Mouse (Mus musculus) ES-E14 (cell line): ENCODE results near the gene Bdkrb2. TPM values are rescaled to one million over a fixed set of nuclear protein-coding genes. Genes with fewer than 3 reads are reported as not detected.

Source experiments
- DNase-seq: peaks from one replicate; pipeline ENCODE4 v3.0.0-alpha.2; 2013; ENCODE audit warnings: low read depth, low spot score
- H3K27ac ChIP-seq: 2 replicates; pipeline ENCODE4 v1.5.1; 2012; ENCODE audit warnings: low read depth, mild to moderate bottlenecking, low read length, moderate library complexity, mixed read lengths; ENCODE audit not compliant: poor library complexity, insufficient read depth, severe bottlenecking
- H3K36me3 ChIP-seq: 2 replicates; pipeline ENCODE4 v1.6.1; 2012; ENCODE audit warnings: mild to moderate bottlenecking, low read length, moderate library complexity, mixed read lengths; ENCODE audit not compliant: control insufficient read depth, poor library complexity, insufficient read depth, severe bottlenecking
- H3K4me1 ChIP-seq, 2 experiments: fragments of 150-350 bp in 1 of 2; sonication (generic) in 1 of 2; 2 replicates each; pipeline ENCODE4 v1.6.1; 2012; ENCODE audit warnings: low read length in 2 of 2, mild to moderate bottlenecking in 1 of 2, mixed read lengths in 1 of 2; ENCODE audit not compliant: control insufficient read depth in 2 of 2, insufficient read depth in 2 of 2, poor library complexity in 1 of 2
- H3K4me3 ChIP-seq, 2 experiments: fragments of 150-350 bp in 1 of 2; sonication (generic) in 1 of 2; 2 replicates each; pipeline ENCODE4 v1.5.1; 2012; ENCODE audit warnings: low read length in 2 of 2, low read depth in 1 of 2, mild to moderate bottlenecking in 1 of 2, mixed read lengths in 1 of 2; ENCODE audit not compliant: insufficient read depth in 1 of 2, poor library complexity in 1 of 2, severe bottlenecking in 1 of 2
- H3K9ac ChIP-seq: 2 replicates; pipeline ENCODE4 v1.6.1; 2012; ENCODE audit warnings: low read depth, mild to moderate bottlenecking, low read length, mixed read lengths; ENCODE audit not compliant: poor library complexity, insufficient read depth, severe bottlenecking
- H3K9me3 ChIP-seq: fragments of 150-350 bp; sonication (generic); 2 replicates; pipeline ENCODE4 v1.6.1; 2012; ENCODE audit warnings: low read depth, mild to moderate bottlenecking, low read length; ENCODE audit not compliant: control insufficient read depth, insufficient read depth
- CHD2 ChIP-seq: IDR thresholded peaks from 2 replicates; pipeline ENCODE4 v1.6.1; 2014; ENCODE audit warnings: mild to moderate bottlenecking, low read depth, low read length, inconsistent platforms
- HCFC1 ChIP-seq: IDR thresholded peaks from 2 replicates; pipeline ENCODE4 v1.6.1; 2012; ENCODE audit warnings: low read length, inconsistent platforms, borderline replicate concordance; ENCODE audit not compliant: insufficient read depth
- MAFK ChIP-seq: IDR thresholded peaks from 2 replicates; pipeline ENCODE4 v1.6.1; 2014; ENCODE audit warnings: mild to moderate bottlenecking, low read depth, low read length, inconsistent platforms; ENCODE audit not compliant: insufficient read depth
- ZC3H11A ChIP-seq: IDR thresholded peaks from 2 replicates; pipeline ENCODE4 v1.6.1; 2012; ENCODE audit warnings: low read depth, mild to moderate bottlenecking, inconsistent platforms, low read length, borderline replicate concordance
- ZNF384 ChIP-seq: IDR thresholded peaks from 2 replicates; pipeline ENCODE4 v1.6.1; 2012; ENCODE audit warnings: low read depth, low read length, inconsistent platforms
- in situ Hi-C, 2 experiments: fragments of 600-800 bp; cut with MboI; formaldehyde crosslinking; loops; one replicate each; pipeline ENCODE4 v1.15.1; 2025; ENCODE audit warnings: low sequenced_read_pairs in 2 of 2, inconsistent platforms in 1 of 2; ENCODE audit not compliant: unreplicated experiment in 2 of 2
- total RNA-seq: library from RNA; depleted of rRNA; stranded (reverse); fragments of 300-350 nt; gene quantifications from 2 replicates; pipeline ENCODE4 v1.2.3, GENCODE M21; 2012; rRNA removed

Bdkrb2 gene
- total RNA-seq, 1 experiment: 1.2 TPM

GRCm38 (mm10) chr12:105634374-105635067 lies 71.5 kb downstream of the Bdkrb2 start:
- H3K9ac ChIP-seq: no peak overlapping the region
- no peak overlapping the region for H3K4me3 ChIP-seq
- H3K27ac ChIP-seq: no peak overlapping the region
- TF ChIP-seq MAFK (no peak), CHD2 (no peak), ZC3H11A (no peak), ZNF384 (no peak), HCFC1 (no peak)
- DNase-seq: no peak
- in situ Hi-C loops: no loop called here
- peaks cover 6% of the 10 kb centered on the region; the same call in 1 of the 2 replicates for H3K9me3 ChIP-seq
- peaks cover 48% of the 10 kb centered on the region for H3K36me3 ChIP-seq
- H3K4me1 ChIP-seq: no peaks in the 10 kb centered on the region

DNA sequence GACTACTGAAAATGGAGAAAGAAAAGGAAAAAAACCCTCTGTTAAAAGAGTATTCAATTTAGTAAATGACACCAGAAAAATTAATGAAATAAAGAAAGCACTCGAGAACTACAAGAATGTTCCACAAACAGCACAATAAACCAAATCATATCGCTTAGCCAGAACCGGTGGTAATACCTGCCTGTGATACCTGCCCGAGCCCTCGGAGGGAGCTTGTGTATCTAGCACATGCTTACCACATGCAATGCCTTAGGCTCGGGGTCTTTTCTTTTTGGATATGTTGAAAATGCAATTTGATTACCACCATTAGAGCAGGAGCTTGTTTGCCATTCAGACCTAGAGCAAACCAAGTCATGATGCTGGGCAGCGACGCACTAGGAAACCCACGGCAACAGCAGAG lies 73.5 kb downstream of the Bdkrb2 start:
- DNase-seq: no peak
- peaks cover 4% of the 10 kb centered on the region; the same call in 1 of the 2 replicates for H3K9me3 ChIP-seq
- no peak overlapping the region for H3K4me3 ChIP-seq
- H3K4me1 ChIP-seq: no peaks in the 10 kb centered on the region
- H3K27ac ChIP-seq: no peak overlapping the region
- no peak overlapping the region for H3K9ac ChIP-seq
- TF ChIP-seq HCFC1 (no peak), ZC3H11A (no peak), MAFK (no peak), CHD2 (no peak), ZNF384 (no peak)
- in situ Hi-C loops: no loop called here
- peaks cover 54% of the 10 kb centered on the region for H3K36me3 ChIP-seq

GRCm38 (mm10) chr12:105637554-105637953 lies 74.5 kb downstream of the Bdkrb2 start:
- TF ChIP-seq MAFK (no peak), CHD2 (no peak), ZNF384 (no peak), ZC3H11A (no peak), HCFC1 (no peak)
- Histone ChIP-seq H3K36me3 (peaks cover 60% of the 10 kb centered on the region), H3K27ac (no peak overlapping the region), H3K9ac (no peak overlapping the region), H3K9me3 (no peaks in the 10 kb centered on the region), H3K4me3 (no peak overlapping the region), H3K4me1 (no peaks in the 10 kb centered on the region)
- in situ Hi-C loops: no loop called here
- DNase-seq: no peak

DNA sequence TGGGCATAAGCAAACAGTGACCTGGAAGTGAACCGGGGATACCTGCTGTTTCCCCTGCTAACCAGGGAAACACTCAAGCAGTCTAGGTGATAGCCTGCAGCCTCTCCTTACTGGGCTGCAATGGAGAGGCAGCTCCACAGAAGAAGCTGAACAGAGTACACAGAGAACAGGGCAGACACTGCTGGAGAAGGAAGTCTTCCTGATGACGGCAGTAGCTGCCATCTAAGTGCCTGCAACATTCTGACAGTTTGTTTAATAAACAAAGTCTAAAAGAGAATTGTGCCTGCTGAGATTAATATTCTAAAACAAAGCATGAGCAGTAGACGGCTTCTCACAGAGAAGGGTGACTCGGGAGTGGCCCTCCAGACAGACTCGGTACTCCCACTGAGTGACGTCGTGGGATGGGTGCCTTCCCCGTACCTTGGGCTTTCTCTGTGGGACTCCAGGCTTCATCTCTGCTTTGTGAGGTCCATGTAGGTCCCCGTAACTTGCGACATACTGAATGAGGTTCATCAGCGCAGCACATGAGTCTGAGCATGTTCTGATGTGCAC lies 79.8 kb downstream of the Bdkrb2 start:
- Histone ChIP-seq H3K4me1 (no peaks in the 10 kb centered on the region), H3K27ac (no peak overlapping the region), H3K36me3 (peaks cover 54% of the 10 kb centered on the region), H3K4me3 (no peak overlapping the region), H3K9ac (no peak overlapping the region), H3K9me3 (no peaks in the 10 kb centered on the region)
- TF ChIP-seq ZC3H11A (no peak), MAFK (no peak), ZNF384 (no peak), HCFC1 (no peak), CHD2 (no peak)
- in situ Hi-C loops: no loop called here
- DNase-seq: no peak

Other genes starting within 250 kb of the Bdkrb2 start
- 0.89 and 1.2 TPM in 2 replicates for gene Tunar, start 229.4 kb upstream of the Bdkrb2 start, total RNA-seq
- 0.40 and 0.58 TPM in 2 replicates for gene D430019H16Rik, start 109.4 kb upstream of the Bdkrb2 start, total RNA-seq
- not detected in 2 replicates for gene Bdkrb1, start 39.9 kb downstream of the Bdkrb2 start, total RNA-seq
- gene Gskip, start 121.6 kb downstream of the Bdkrb2 start, total RNA-seq: 7.2 and 8.6 TPM in 2 replicates
- gene Atg2b, start 122.0 kb downstream of the Bdkrb2 start, total RNA-seq: 25.2 and 30.9 TPM in 2 replicates
- 2.3 and 6.5 TPM in 2 replicates for gene Ak7, start 142.8 kb downstream of the Bdkrb2 start, total RNA-seq
- 95.9 and 131 TPM in 2 replicates for gene Papola, start 221.5 kb downstream of the Bdkrb2 start, total RNA-seq